Mouse (Mus musculus) ES-Bruce4 (cell line): ENCODE measurements around the gene Slc9a6.

Experiments used
- CTCF ChIP-seq: IDR thresholded peaks from one replicate; pipeline ENCODE4 v1.8.1; 2011; ENCODE audit warnings: low read depth, low read length
- EP300 ChIP-seq: IDR thresholded peaks from 2 replicates; pipeline ENCODE4 v1.6.1; 2011; ENCODE audit warnings: low read depth, low read length; ENCODE audit not compliant: insufficient read depth
- POLR2A ChIP-seq: IDR thresholded peaks from one replicate; pipeline ENCODE4 v1.8.1; 2011; ENCODE audit warnings: low read length; ENCODE audit not compliant: insufficient read depth

GRCm38 (mm10) chrX:56703965-56704562, 94.5 kb downstream of the Slc9a6 start:
- TF ChIP-seq CTCF: no peak
- no peak for TF ChIP-seq POLR2A
- TF ChIP-seq EP300: no peak
